Mouse (Mus musculus) bone marrow macrophage, adult 2 months (primary cell): ENCODE measurements around the gene Dimt1. TPM values are rescaled to one million over a fixed set of nuclear protein-coding genes. Genes with fewer than 3 reads are reported as not detected.
"Not testable (repeated sequence)": the region's sequence is repeated elsewhere in the genome, so short reads cannot be mapped to it uniquely, and the experiment has no call there.

Experiments
- H3K27ac ChIP-seq: 2 replicates; pipeline ENCODE4 v1.5.1; 2012; ENCODE audit warnings: low read depth, low read length; ENCODE audit not compliant: insufficient read depth
- H3K4me1 ChIP-seq: 2 replicates; pipeline ENCODE4 v1.6.1; 2012; ENCODE audit warnings: low read length; ENCODE audit not compliant: control insufficient read depth, insufficient read depth
- H3K4me3 ChIP-seq: 2 replicates; pipeline ENCODE4 v1.5.1; 2012; ENCODE audit warnings: mild to moderate bottlenecking, low read length, moderate library complexity; ENCODE audit not compliant: insufficient read depth
- CTCF ChIP-seq: IDR thresholded peaks from 2 replicates; pipeline ENCODE4 v1.5.1; 2012; ENCODE audit warnings: low read depth, mild to moderate bottlenecking, low read length, moderate library complexity
- POLR2A ChIP-seq: IDR thresholded peaks from 2 replicates; pipeline ENCODE4 v1.6.1; 2012; ENCODE audit warnings: mild to moderate bottlenecking, low read depth, low read length, borderline replicate concordance
- polyA plus RNA-seq: library from polyadenylated mRNA; stranded (reverse); fragments of >200 nt; gene quantifications from 2 replicates; pipeline ENCODE4 v1.2.4, GENCODE M21; 2012; ENCODE audit not compliant: missing spikeins, insufficient read depth, insufficient read length

Dimt1 gene
- polyA plus RNA-seq, 1 experiment = 9.3 TPM

GRCm38 (mm10) chr13:106961496-106961895 lies 14.6 kb downstream of the Dimt1 start:
- Histone ChIP-seq H3K4me3 (no peak overlapping the region), H3K4me1 (no peaks in the 10 kb centered on the region), H3K27ac (no peak overlapping the region)
- TF ChIP-seq CTCF (no peak), POLR2A (no peak)

- TF ChIP-seq POLR2A (no peak), CTCF (no peak)
- Histone ChIP-seq H3K27ac (no peak overlapping the region), H3K4me3 (no peak overlapping the region), H3K4me1 (peaks cover 29% of the 10 kb centered on the region)
These were observed 50.0 kb downstream of the Dimt1 start for GRCm38 (mm10) chr13:106996891-106997290.

GRCm38 (mm10) chr13:106997557-106997956 lies 50.6 kb downstream of the Dimt1 start:
- H3K4me1 ChIP-seq = peaks cover 32% of the 10 kb centered on the region
- H3K27ac ChIP-seq, H3K4me3 ChIP-seq: not testable (repeated sequence)

- Histone ChIP-seq H3K4me3 (no peak overlapping the region), H3K4me1 (peaks cover 37% of the 10 kb centered on the region), H3K27ac (peak overlapping the region; percentile 46)
- TF ChIP-seq POLR2A = no peak
- no peak for TF ChIP-seq CTCF
These were observed 51.1 kb downstream of the Dimt1 start for GRCm38 (mm10) chr13:106998026-106998425.

- peaks cover 40% of the 10 kb centered on the region for H3K4me1 ChIP-seq
- no peak overlapping the region for H3K4me3 ChIP-seq
- H3K27ac ChIP-seq = peak overlapping the region; percentile 57
- no peak for TF ChIP-seq CTCF
These were observed 51.7 kb downstream of the Dimt1 start for GRCm38 (mm10) chr13:106998671-106999070.

GRCm38 (mm10) chr13:107003211-107003610 lies 56.3 kb downstream of the Dimt1 start:
- peaks cover 27% of the 10 kb centered on the region for H3K4me1 ChIP-seq
- H3K27ac ChIP-seq = no peak overlapping the region
- TF ChIP-seq POLR2A (no peak), CTCF (no peak)
- H3K4me3 ChIP-seq = no peak overlapping the region

- Histone ChIP-seq H3K27ac (no peak overlapping the region), H3K4me1 (peaks cover 4% of the 10 kb centered on the region; the same call in 1 of the 2 replicates), H3K4me3 (no peak overlapping the region)
- TF ChIP-seq POLR2A (no peak), CTCF (no peak)
These were observed 61.2 kb downstream of the Dimt1 start for GRCm38 (mm10) chr13:107008174-107008573.

Other genes with a start within 250 kb of the Dimt1 start
- gene Ipo11, start 10.2 kb upstream of the Dimt1 start, polyA plus RNA-seq = 24.3 and 25.3 TPM in 2 replicates
- 49.3 and 52.1 TPM in 2 replicates for gene Kif2a, start 75.0 kb downstream of the Dimt1 start, polyA plus RNA-seq